Mouse (Mus musculus): ENCODE data around the gene Serbp1. TPM values are rescaled to one million over a fixed set of nuclear protein-coding genes. Genes with fewer than 3 reads are reported as not detected.
A peak's percentile ranks its signal among the peaks of the same experiment; 100 is the strongest.

The Serbp1 gene
- total and polyA plus RNA-seq, 3 experiments: 1,043 to 1,809 (median 1,049) TPM

DNA sequence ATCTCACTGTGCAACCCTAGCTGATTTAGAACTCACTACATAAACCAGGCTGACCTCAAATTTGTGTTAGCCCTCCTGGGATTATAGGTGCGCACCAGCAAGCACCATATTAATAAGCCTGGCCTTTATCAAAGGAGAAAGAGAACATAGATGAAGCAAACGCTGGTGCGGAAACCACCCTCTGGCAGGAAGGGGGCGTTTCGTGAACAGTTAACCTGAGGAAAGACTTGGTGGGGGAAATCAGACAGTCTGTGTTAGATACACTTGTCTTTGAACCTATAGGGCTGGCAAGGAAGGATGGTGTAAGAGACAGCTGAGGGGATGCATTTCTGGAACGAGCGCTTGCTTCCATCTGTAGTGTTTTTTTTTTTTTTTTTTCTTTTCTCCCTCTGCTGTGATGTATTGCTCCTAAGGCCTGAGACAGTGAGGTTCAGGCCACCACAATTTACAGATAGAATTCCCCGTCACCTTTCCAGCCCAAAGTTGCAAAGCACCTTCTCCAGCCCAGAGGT is 79.9 kb downstream of the Serbp1 start:
- H3K4me1 ChIP-seq (ENCODE audit: control insufficient read depth in 1 of 2, insufficient read depth in 2 of 2, low read length in 2 of 2): no peaks in the 10 kb centered on the region
- no peaks in the 10 kb centered on the region for H3K27me3 ChIP-seq (ENCODE audit: control insufficient read depth in 1 of 2, insufficient read depth in 2 of 2, low read length in 2 of 2)
- peaks cover 0 to 2% of the 10 kb centered on the region in 2 experiments; a peak in 1 of 4 replicates for H3K36me3 ChIP-seq (ENCODE audit: control insufficient read depth in 1 of 2, insufficient read depth in 2 of 2, low read length in 2 of 2)
- H3K9me3 ChIP-seq (replicated peaks; ENCODE audit: insufficient read depth, low read length): no peaks in the 10 kb centered on the region
- no peaks in the 10 kb centered on the region for H3K79me2 ChIP-seq (ENCODE audit: control insufficient read depth, insufficient read depth, low read length, poor library complexity)
- DNase-seq (ENCODE audit: low read depth, low spot score): no peak
- H3K4me3 ChIP-seq (ENCODE audit: control insufficient read depth in 1 of 2, insufficient read depth in 1 of 2, low read depth in 2 of 2, low read length in 2 of 2): peak overlapping the region; percentile 23 to 25; a peak in 3 of 4 replicates
- 0 out of 2 replicates have a peak overlapping the region, but pooled peaks have one; percentile 17 for H3K9ac ChIP-seq (ENCODE audit: control insufficient read depth, low read depth, low read length, poor library complexity, severe bottlenecking)
- H3K27ac ChIP-seq (ENCODE audit: control insufficient read depth, low read depth, low read length): no peak overlapping the region
- TF ChIP-seq TAL1 (IDR thresholded peaks at IDR 0.05; ENCODE audit: low read length) (no peak), CHD2 (IDR thresholded peaks at IDR 0.05; ENCODE audit: low read length) (no peak), MAX (IDR thresholded peaks at IDR 0.05; ENCODE audit: low read length) (no peak), USF2 (IDR thresholded peaks at IDR 0.05; ENCODE audit: borderline replicate concordance in 1 of 2, insufficient read depth in 1 of 2, low read depth in 1 of 2, low read length in 2 of 2) (no peak), MAZ (IDR thresholded peaks at IDR 0.05; ENCODE audit: low read depth, low read length) (no peak), ZNF384 (IDR thresholded peaks at IDR 0.05; ENCODE audit: low read depth, low read length) (no peak), CTCF (IDR thresholded peaks at IDR 0.05 in 2 of 3, conservative IDR thresholded peaks at IDR 0.05 in 1 of 3; ENCODE audit: control insufficient read depth in 1 of 3, insufficient read depth in 1 of 3, low read depth in 2 of 3, low read length in 3 of 3, poor library complexity in 1 of 3, severe bottlenecking in 1 of 3) (no peak), POLR2A (IDR thresholded peaks at IDR 0.05; ENCODE audit: control insufficient read depth in 1 of 2, insufficient read depth in 1 of 2, low read depth in 1 of 2, low read length in 2 of 2, poor library complexity in 1 of 2) (no peak), NELFE (IDR thresholded peaks at IDR 0.05; ENCODE audit: low read depth, low read length) (no peak), ELF1 (IDR thresholded peaks at IDR 0.05; ENCODE audit: low read depth, low read length) (no peak), GATA1 (IDR thresholded peaks at IDR 0.05; ENCODE audit: low read depth, low read length) (no peak), TCF12 (IDR thresholded peaks at IDR 0.05; ENCODE audit: low read depth, low read length) (no peak), EP300 (IDR thresholded peaks at IDR 0.05; ENCODE audit: low read depth in 1 of 2, low read length in 2 of 2) (no peak), HCFC1 (IDR thresholded peaks at IDR 0.05; ENCODE audit: low read depth, low read length) (no peak), USF1 (IDR thresholded peaks at IDR 0.05; ENCODE audit: low read depth, low read length) (no peak), JUND (IDR thresholded peaks at IDR 0.05; ENCODE audit: low read depth, low read length) (no peak), MAFK (IDR thresholded peaks at IDR 0.05; ENCODE audit: borderline replicate concordance, low read depth, low read length) (no peak), MYB (IDR thresholded peaks at IDR 0.05; ENCODE audit: low read depth, low read length) (no peak)

DNA sequence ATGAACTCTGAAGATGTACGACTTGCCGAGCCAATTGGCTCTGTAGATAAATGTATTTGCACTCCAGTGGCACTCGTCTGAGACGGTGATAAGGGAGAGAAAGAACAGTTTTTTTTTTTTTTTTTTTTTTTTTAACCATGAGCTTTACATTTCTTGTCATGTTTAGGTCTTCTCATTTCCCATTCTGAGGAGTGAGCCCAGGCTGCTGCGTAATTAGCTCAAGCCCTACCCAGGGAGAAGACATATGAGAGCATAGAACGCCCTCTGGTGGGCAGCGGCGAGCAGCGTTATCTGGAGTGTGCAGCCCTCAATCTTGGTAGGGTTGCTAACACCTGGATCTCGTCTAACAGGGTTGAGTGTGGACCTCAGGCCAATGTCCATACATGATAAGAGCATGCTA is 80.5 kb downstream of the Serbp1 start:
- H3K36me3 ChIP-seq (ENCODE audit: control insufficient read depth in 1 of 2, insufficient read depth in 2 of 2, low read length in 2 of 2): peaks cover 0 to 2% of the 10 kb centered on the region in 2 experiments; a peak in 1 of 4 replicates
- 0 out of 2 replicates have a peak overlapping the region, but pooled peaks have one; percentile 17 for H3K9ac ChIP-seq (ENCODE audit: control insufficient read depth, low read depth, low read length, poor library complexity, severe bottlenecking)
- no peaks in the 10 kb centered on the region for H3K4me1 ChIP-seq (ENCODE audit: control insufficient read depth in 1 of 2, insufficient read depth in 2 of 2, low read length in 2 of 2)
- H3K9me3 ChIP-seq (replicated peaks; ENCODE audit: insufficient read depth, low read length): no peaks in the 10 kb centered on the region
- no peaks in the 10 kb centered on the region for H3K27me3 ChIP-seq (ENCODE audit: control insufficient read depth in 1 of 2, insufficient read depth in 2 of 2, low read length in 2 of 2)
- H3K79me2 ChIP-seq (ENCODE audit: control insufficient read depth, insufficient read depth, low read length, poor library complexity): no peaks in the 10 kb centered on the region
- peak; percentile 90 for DNase-seq (ENCODE audit: low read depth, low spot score)
- no peak overlapping the region for H3K27ac ChIP-seq (ENCODE audit: control insufficient read depth, low read depth, low read length)
- peak overlapping the region; percentile 23 to 25; a peak in 3 of 4 replicates for H3K4me3 ChIP-seq (ENCODE audit: control insufficient read depth in 1 of 2, insufficient read depth in 1 of 2, low read depth in 2 of 2, low read length in 2 of 2)
- TF ChIP-seq TCF12 (IDR thresholded peaks at IDR 0.05; ENCODE audit: low read depth, low read length) (peak; percentile 73), KAT2A (conservative IDR thresholded peaks at IDR 0.05; ENCODE audit: low read depth, low read length) (no peak), UBTF (IDR thresholded peaks at IDR 0.05; ENCODE audit: borderline replicate concordance, insufficient read depth, low read depth, low read length) (no peak), ZC3H11A (IDR thresholded peaks at IDR 0.05; ENCODE audit: low read depth, low read length) (peak; percentile 95), RCOR1 (IDR thresholded peaks at IDR 0.05; ENCODE audit: low read depth, low read length) (no peak), SIN3A (IDR thresholded peaks at IDR 0.05; ENCODE audit: low read length) (no peak), POLR2AphosphoS5 (IDR thresholded peaks at IDR 0.05; ENCODE audit: borderline replicate concordance, low read depth, low read length) (no peak), JUND (IDR thresholded peaks at IDR 0.05; ENCODE audit: low read depth, low read length) (no peak), MXI1 (IDR thresholded peaks at IDR 0.05; ENCODE audit: low read depth, low read length) (no peak), ZNF384 (IDR thresholded peaks at IDR 0.05; ENCODE audit: low read depth, low read length) (peak; percentile 97), E2F4 (IDR thresholded peaks at IDR 0.05; ENCODE audit: borderline replicate concordance, low read depth, low read length) (no peak), MYC (IDR thresholded peaks at IDR 0.05; ENCODE audit: low read depth, low read length) (0 out of 2 replicates have a peak, but pooled peaks have one; percentile 19), USF2 (IDR thresholded peaks at IDR 0.05; ENCODE audit: borderline replicate concordance in 1 of 2, insufficient read depth in 1 of 2, low read depth in 1 of 2, low read length in 2 of 2) (no peak), USF1 (IDR thresholded peaks at IDR 0.05; ENCODE audit: low read depth, low read length) (no peak), CHD2 (IDR thresholded peaks at IDR 0.05; ENCODE audit: low read length) (no peak), NRF1 (IDR thresholded peaks at IDR 0.05; ENCODE audit: insufficient read depth, low read depth, low read length, poor library complexity, severe bottlenecking) (no peak), TAL1 (IDR thresholded peaks at IDR 0.05; ENCODE audit: low read length) (peak; percentile 63), BHLHE40 (IDR thresholded peaks at IDR 0.05; ENCODE audit: borderline replicate concordance, low read depth, low read length) (no peak), ETS1 (IDR thresholded peaks at IDR 0.05; ENCODE audit: low read depth, low read length) (0 out of 2 replicates have a peak, but pooled peaks have one; percentile 7)

All from MEL (cell line).